Mouse (Mus musculus) liver, adult 2 months (tissue): ENCODE measurements around the gene Amer3. TPM values are rescaled to one million over a fixed set of nuclear protein-coding genes. Genes with fewer than 3 reads are reported as not detected.
A peak's percentile ranks its signal among the peaks of the same experiment; 100 is the strongest.

ENCODE experiments used
- DNase-seq: peaks from one replicate; pipeline ENCODE4 v3.0.0-alpha.2; 2011; ENCODE audit warnings: low read depth, low spot score; ENCODE audit errors: extremely low read depth
- H3K27ac ChIP-seq: fragments of 200-500 bp; replicated peaks from 2 replicates; pipeline ENCODE4 v1.5.1; 2012; ENCODE audit warnings: low read depth, mild to moderate bottlenecking, control low read depth, inconsistent platforms, low read length; ENCODE audit not compliant: insufficient read depth
- H3K27me3 ChIP-seq: fragments of 200-500 bp; 2 replicates; pipeline ENCODE4 v1.6.1; 2012; ENCODE audit warnings: mild to moderate bottlenecking, moderate library complexity, low read length, inconsistent platforms; ENCODE audit not compliant: control insufficient read depth, insufficient read depth
- H3K36me3 ChIP-seq: fragments of 200-500 bp; 2 replicates; pipeline ENCODE4 v1.6.1; 2012; ENCODE audit warnings: low read length, inconsistent platforms; ENCODE audit not compliant: control insufficient read depth, insufficient read depth
- H3K4me1 ChIP-seq: fragments of 200-500 bp; 2 replicates; pipeline ENCODE4 v1.6.1; 2011; ENCODE audit warnings: low read length; ENCODE audit not compliant: control insufficient read depth, insufficient read depth
- H3K4me3 ChIP-seq: fragments of 200-500 bp; 2 replicates; pipeline ENCODE4 v1.5.1; 2011; ENCODE audit warnings: low read depth, mild to moderate bottlenecking, control low read depth, low read length, moderate library complexity; ENCODE audit not compliant: insufficient read depth
- H3K79me2 ChIP-seq: fragments of 200-500 bp; 2 replicates; pipeline ENCODE4 v1.6.1; 2012; ENCODE audit warnings: inconsistent platforms, mild to moderate bottlenecking, low read length, moderate library complexity; ENCODE audit not compliant: control insufficient read depth, insufficient read depth
- H3K9ac ChIP-seq: fragments of 200-500 bp; 2 replicates; pipeline ENCODE4 v1.6.1; 2012; ENCODE audit warnings: low read depth, mild to moderate bottlenecking, control low read depth, inconsistent platforms, low read length
- CTCF ChIP-seq: fragments of 200-500 bp; IDR thresholded peaks from 2 replicates; pipeline ENCODE4 v1.5.1; 2011; ENCODE audit warnings: low read depth, low read length, control low read depth
- POLR2A ChIP-seq: fragments of 200-500 bp; IDR thresholded peaks from 2 replicates; pipeline ENCODE4 v1.6.1; 2011; ENCODE audit warnings: low read length, control low read depth; ENCODE audit not compliant: insufficient read depth; ENCODE audit errors: extremely low read depth
- WGBS: fragments of 180-500 bp; shearing (Covaris S2); methylation state at CpG from one replicate; pipeline ENCODE4 v1.1.7; 2018; 5-methylcytosine and 5-hydroxymethylcytosine counted together
- polyA plus RNA-seq: library from polyadenylated mRNA; depleted of rRNA; stranded (reverse); fragments of >200 nt; gene quantifications from 2 replicates; pipeline ENCODE4 v1.2.3, GENCODE M21; 2012
- total RNA-seq: library from RNA; depleted of rRNA; stranded (reverse); fragments of >200 nt; gene quantifications from 2 replicates; pipeline ENCODE4 v1.2.3, GENCODE M21; 2014

The Amer3 gene
- total and polyA plus RNA-seq, 2 experiments: not detected

- no peak for DNase-seq
- Histone ChIP-seq H3K9ac (no peak overlapping the region), H3K27ac (no peak overlapping the region), H3K79me2 (no peaks in the 10 kb centered on the region), H3K27me3 (peaks cover 6% of the 10 kb centered on the region; the same call in 1 of the 2 replicates), H3K36me3 (no peaks in the 10 kb centered on the region), H3K4me3 (no peak overlapping the region), H3K4me1 (no peaks in the 10 kb centered on the region)
- no peak for TF ChIP-seq CTCF
- no peak for TF ChIP-seq POLR2A
- 69% methylated on average over 4 of the region's 4 CpGs for WGBS
Observed at GRCm38 (mm10) chr1:34584736-34585135, 5.3 kb downstream of the Amer3 start.

DNA sequence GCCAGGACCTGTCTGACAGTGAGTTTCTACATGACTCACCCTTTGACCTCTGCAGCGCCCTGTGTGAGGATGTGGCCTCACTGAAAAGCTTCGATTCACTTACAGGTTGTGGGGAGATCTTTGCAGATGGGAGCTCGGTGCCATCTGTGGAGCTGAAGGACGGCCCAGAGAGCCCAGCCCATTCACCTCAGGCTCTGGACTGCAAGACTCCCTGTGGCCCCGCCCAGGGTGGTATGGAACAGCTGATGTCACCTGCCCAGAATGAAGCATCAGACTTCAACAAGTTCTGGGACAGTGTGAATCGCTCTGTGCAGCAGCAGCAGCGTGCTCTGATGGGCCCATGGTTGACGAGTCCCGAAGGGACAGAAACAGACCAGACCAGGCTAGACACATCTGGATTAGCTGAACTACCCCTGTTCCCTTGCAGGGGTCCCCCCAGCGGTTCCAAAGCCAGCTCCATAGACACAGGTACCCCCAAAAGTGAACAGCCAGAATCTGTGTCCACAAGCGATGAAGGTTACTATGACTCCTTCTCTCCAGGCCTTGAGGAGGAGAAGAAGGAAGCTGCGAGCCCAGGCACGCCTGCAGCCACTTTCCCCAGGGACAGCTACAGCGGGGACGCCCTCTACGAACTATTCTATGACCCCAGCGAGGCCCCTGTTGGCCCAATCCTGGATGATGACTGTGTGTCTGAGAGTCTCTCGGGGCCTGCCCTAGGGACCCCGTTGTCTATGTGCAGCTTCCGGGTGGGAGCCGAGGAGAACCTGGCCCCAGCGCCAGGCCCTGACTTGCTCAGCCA lies 8.0 kb downstream of the Amer3 start:
- no peaks in the 10 kb centered on the region for H3K79me2 ChIP-seq
- no peak for DNase-seq

GRCm38 (mm10) chr1:34600000-34600399 lies 20.5 kb downstream of the Amer3 start:
- no peaks in the 10 kb centered on the region for H3K27me3 ChIP-seq
- H3K4me1 ChIP-seq: no peaks in the 10 kb centered on the region
- DNase-seq: no peak
- H3K36me3 ChIP-seq: no peaks in the 10 kb centered on the region
- TF ChIP-seq CTCF: no peak
- TF ChIP-seq POLR2A: no peak
- no peak overlapping the region for H3K9ac ChIP-seq
- H3K4me3 ChIP-seq: no peak overlapping the region
- H3K27ac ChIP-seq: no peak overlapping the region
- WGBS: 77% methylated on average over 15 of the region's 15 CpGs
- H3K79me2 ChIP-seq: no peaks in the 10 kb centered on the region

More for the DNA sequence above, 8.0 kb downstream of the Amer3 start:
- Histone ChIP-seq H3K36me3 (no peaks in the 10 kb centered on the region), H3K4me3 (no peak overlapping the region), H3K27ac (no peak overlapping the region), H3K27me3 (no peaks in the 10 kb centered on the region), H3K9ac (no peak overlapping the region), H3K4me1 (no peaks in the 10 kb centered on the region)
- TF ChIP-seq CTCF (no peak), POLR2A (no peak)
- WGBS: 78% methylated on average over 22 of the region's 22 CpGs

DNA sequence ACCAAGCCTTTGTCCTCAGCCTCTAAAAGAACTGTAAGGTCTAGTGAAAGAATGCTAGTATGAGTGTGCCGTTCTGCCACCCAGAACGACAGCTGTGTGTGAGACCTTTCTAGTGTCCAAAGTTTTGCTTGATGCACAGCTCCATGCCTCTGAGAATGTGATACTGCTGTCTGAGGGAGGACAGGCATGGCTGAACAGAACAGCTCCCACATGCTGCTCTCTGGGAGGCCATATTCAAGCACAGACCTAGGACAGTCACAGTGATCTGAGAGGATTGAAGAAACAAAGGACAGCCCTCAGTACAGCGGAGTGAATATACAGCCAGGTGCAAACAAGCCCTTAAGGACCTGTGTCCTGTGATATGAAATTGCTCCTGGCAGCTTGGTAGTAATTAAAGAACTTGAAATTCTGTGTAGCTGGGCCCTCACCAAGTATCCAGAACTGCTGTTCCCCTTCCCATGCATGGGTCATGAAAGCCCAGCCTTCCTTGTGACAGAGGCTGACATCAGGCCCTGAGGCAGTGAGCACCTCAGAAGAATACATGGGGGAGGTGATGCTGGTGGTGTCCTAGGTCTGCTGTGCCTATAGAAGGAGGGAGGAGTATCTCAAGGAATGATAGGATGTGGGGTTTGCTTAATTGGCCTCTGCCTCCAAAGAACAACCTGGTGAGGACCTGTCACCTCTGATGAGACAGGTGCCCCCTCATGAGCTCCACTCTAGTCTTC lies 22.0 kb downstream of the Amer3 start:
- no peak for DNase-seq
- Histone ChIP-seq H3K4me1 (no peaks in the 10 kb centered on the region), H3K4me3 (no peak overlapping the region), H3K27me3 (no peaks in the 10 kb centered on the region), H3K9ac (no peak overlapping the region), H3K79me2 (no peaks in the 10 kb centered on the region), H3K27ac (no peak overlapping the region), H3K36me3 (no peaks in the 10 kb centered on the region)
- WGBS: 74% methylated on average over 3 of the region's 3 CpGs
- no peak for TF ChIP-seq POLR2A
- no peak for TF ChIP-seq CTCF

GRCm38 (mm10) chr1:34602363-34602762 lies 22.9 kb downstream of the Amer3 start:
- Histone ChIP-seq H3K79me2 (no peaks in the 10 kb centered on the region), H3K9ac (no peak overlapping the region), H3K4me3 (no peak overlapping the region), H3K27ac (no peak overlapping the region), H3K36me3 (no peaks in the 10 kb centered on the region), H3K27me3 (no peaks in the 10 kb centered on the region), H3K4me1 (no peaks in the 10 kb centered on the region)
- peak; percentile 45 for DNase-seq
- WGBS: 9% methylated on average over 8 of the region's 8 CpGs
- TF ChIP-seq POLR2A: no peak
- peak; percentile 97 for TF ChIP-seq CTCF
